Mouse (Mus musculus) ES-Bruce4 (cell line): ENCODE measurements at regions not wholly inside any gene's neighbourhood (a gene's known extent, or its start where the extent isn't known, plus 50 kb on each side); places are given as distances from the start of the nearest gene placed in this dataset.

Experiments
- CTCF ChIP-seq: IDR thresholded peaks from one replicate; pipeline ENCODE4 v1.8.1; 2011; ENCODE audit warnings: low read depth, low read length
- EP300 ChIP-seq: IDR thresholded peaks from 2 replicates; pipeline ENCODE4 v1.6.1; 2011; ENCODE audit warnings: low read depth, low read length; ENCODE audit not compliant: insufficient read depth
- POLR2A ChIP-seq: IDR thresholded peaks from one replicate; pipeline ENCODE4 v1.8.1; 2011; ENCODE audit warnings: low read length; ENCODE audit not compliant: insufficient read depth

DNA sequence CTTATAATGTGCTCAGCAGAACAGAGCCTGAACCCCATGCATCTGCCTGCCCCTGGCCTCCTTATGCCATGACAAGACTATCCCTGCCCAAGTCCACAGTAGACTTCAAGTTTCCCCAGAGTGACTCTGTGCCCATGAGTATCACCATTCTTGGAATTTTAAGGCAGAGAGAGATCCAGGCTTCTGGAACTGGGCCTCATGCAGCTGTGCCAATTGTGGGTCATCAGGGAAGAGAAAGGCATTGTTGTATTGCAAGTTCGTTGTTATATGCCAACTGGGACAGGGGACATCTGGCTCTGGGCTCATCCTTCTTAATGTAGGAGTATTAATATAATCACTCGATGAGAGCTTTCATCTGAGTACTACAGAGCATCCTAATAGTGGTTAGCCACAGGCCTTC, 312.1 kb downstream of the Cxcl12 start:
- no peak for TF ChIP-seq CTCF
- no peak for TF ChIP-seq POLR2A
- no peak for TF ChIP-seq EP300
